Mouse (Mus musculus): ENCODE data around the gene Ocel1. TPM values are rescaled to one million over a fixed set of nuclear protein-coding genes. Genes with fewer than 3 reads are reported as not detected.

Ocel1 gene
- polyA plus RNA-seq (2017; shearing (Covaris generic)): 10 to 100 TPM; 17.6 to 23.5 TPM

DNA sequence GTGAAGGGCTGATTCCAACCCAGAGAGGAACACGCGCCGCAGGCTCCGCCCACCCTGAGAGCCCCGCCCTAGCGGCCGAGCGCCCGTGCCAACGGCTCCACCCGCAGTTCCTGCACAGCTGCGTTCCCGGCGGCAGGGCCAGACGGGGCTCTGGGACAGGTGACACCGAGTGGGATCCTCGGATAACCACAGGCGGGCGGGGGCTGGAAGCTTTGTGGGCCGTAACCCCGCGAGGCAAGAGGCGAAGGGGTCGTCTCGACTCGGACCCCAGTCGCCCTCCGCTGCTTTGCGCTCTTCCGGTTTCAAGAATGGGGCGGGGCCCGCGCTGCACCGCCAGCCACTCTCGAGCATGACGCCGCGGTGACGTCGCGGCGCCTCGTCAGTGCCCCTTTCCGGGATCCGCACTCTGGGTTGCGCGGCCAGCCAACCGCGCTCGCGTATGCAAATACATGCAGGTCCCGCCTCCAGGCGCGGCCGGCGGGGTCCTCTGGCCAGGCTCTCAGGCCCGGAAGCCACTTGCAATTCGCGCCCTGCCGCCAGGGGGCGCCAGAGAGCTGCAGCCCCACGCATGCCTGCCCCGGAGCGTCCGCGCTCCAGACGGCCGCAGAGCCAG is at the start of gene Ocel1:
Gene Ocel1 (plus strand): TSS at position 63 of the 613 bp plus-strand sequence.

DNA sequence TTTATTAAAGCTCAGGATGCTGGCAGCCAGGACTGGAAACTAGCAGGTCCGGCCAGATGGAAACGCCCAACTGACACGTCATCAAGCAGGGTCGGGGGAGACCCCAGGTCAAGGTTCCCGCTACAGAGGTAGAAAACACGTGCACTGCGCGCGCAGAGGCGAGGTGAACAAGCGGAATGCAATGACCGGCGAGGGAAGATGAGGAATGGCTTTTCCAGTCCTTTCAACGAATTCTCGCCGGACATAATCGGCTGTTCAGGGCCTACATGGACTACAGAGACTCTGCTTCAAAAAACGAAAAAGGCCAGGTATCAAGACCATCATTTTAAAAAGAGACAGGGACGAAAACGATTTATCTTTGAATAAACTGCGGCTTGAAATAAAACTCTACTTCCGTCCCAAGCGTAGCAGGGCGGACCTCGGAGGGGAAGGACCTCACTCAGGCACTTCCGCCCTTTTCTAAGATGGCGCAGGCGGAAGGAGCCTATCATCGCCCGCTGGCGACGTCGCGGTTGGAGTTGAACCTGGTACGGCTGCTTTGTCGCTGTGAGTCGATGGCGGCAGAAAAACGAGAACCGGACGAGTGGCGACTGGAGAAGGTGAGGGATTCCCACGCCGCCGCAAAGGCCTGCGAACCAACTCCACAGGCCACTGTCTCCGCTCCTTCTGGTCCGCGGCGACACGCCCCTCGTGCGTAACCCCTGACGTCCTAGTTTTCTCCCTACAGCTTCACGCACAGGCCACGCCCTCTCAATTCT is 4.1 kb upstream of the Ocel1 start, which contains the start of gene Use1:
Gene Use1 (plus strand): TSS at position 78 of the 758 bp plus-strand sequence.

DNA sequence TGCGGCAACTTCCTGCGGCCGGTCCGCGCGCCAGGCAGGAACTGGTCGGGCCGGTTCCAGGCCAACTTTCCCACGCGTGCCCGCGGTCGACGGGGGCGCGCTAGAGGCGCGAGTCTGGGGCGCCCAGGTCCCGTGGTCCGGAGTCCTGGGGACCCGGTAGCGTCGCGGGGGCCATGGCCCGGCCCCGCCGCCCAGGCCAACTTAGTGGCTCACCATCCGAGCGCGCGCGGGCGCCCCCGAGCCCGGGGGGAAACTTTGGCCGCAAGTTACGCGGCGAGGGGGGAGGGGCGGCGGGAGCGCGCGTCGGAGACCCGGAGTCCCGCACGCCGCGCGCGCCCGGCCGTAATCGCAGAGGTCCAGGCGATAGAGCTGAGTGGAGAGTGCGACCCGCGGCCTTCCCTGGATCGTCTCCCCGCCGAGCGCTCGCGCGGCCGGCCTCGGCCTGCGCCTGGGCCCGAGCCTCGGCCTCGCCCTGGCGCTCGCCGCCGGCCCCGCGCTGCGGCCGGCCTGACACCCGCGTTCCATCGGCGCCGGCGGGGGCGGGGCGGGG is 10.4 kb downstream of the Ocel1 start, which contains the start of gene Nr2f6:
Gene Nr2f6 (minus strand): TSS at position 540 of the 550 bp plus-strand sequence.

DNA sequence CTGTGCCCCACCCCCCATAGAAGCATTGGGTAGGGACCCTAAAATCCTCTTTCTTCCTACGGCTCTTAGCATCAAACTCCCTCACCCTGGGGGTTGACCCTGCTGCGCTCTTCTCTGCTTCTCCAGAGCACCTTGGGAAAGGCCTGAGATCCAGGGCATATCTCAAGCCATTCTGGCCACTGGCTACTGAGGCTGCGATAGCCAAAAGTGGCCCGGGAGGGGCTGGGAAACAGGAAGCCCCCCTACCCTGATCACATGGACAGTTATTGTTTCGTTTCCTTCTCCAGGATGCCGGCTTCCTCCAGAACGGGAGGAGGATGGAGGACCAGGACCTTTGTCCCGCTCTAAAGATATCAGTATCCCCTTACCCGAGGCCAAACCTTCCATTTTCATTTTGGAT is 24.5 kb downstream of the Ocel1 start, which contains the start of gene Ushbp1:
Gene Ushbp1 (minus strand): TSS at position 174 of the 400 bp plus-strand sequence.

DNA sequence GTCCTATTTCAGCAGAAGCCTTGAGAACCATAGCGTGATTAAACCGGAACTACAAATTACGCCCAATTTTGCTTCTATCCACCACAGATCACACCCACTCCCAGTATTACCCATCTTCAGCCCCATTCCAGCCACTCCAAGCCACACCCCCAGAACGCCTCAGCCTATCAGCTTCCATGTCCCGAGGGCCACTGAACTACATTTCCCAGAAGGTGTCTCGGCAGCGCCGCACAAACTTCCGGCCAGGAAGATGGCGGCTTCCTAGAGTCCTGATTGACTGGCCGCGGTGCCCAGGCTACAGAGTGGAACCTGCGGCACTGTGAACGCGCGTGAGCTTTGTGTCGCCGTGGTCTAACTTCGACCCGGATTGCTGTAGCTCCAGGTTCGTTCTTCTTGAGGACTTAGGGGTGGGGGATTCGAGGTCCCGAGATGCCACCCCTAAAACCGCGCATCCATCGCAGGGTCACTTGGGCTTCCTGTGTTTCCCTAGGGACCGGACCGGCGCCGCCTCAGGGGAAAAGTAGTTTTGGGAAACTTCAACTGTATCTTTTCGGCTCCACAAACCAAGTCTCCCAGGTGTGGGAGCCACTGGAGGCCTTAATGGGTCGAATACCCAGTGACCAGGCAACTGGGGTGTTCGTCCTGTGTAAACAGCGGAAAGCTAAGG is 25.7 kb downstream of the Ocel1 start, which contains the start of gene Babam1:
Gene Babam1 (plus strand): TSS at position 223 of the 667 bp plus-strand sequence.

DNA sequence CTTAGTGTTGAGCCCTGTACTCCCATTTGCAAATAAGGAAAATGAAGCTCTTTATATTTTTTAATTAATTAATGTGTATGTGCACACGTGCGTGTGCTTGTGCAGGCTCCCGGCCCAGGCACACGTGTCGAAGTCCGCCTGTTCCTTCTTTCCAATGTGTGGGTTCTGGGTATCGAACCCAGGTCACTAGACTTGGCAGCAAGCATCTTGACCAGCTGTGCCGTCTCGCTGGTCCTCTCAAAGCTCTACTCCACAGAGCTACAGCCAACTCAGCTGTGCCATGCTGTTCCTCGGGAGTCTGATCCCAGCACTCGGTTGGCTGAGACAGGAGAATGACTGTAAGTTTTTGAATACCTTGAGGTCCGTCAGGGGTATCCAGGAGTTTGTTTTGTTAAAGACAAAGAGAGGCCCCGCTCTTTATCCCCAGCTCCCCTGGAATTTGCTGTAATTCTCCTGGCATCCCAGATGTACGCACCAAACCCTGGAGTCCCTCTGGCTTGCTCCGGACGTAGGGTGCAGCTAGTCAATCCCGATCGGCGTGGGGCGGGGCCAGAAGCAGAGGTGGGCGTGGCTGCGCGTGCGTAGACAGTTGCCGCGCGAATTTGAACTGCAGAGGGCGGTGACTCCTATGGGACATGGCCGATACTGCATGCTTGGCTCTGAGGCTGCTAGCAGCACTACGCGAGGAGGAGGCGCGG is 34.5 kb downstream of the Ocel1 start, which contains the start of gene Ankle1:
Gene Ankle1 (plus strand): TSS at position 610 of the 698 bp plus-strand sequence.

Other genes with a start within 250 kb of the Ocel1 start
- 10 to 100 TPM; 56.5 to 66.5 TPM for gene Myo9b, start 98.6 kb upstream of the Ocel1 start, polyA plus RNA-seq (2017; shearing (Covaris generic))
- gene Haus8, start 98.4 kb upstream of the Ocel1 start, polyA plus RNA-seq (2017; shearing (Covaris generic)): 10 to 100 TPM; 27.6 to 28.7 TPM
- 100 to 1,000 TPM; 143 to 150 TPM for gene Use1, start 4.5 kb upstream of the Ocel1 start, polyA plus RNA-seq (2017; shearing (Covaris generic))
- 10 to 100 TPM in 1 of 2 experiments, 1 to 10 TPM in 1; 6.9 to 14.3 TPM for gene Nr2f6, start 10.7 kb downstream of the Ocel1 start, polyA plus RNA-seq (2017; shearing (Covaris generic))
- gene Ushbp1, start 24.5 kb downstream of the Ocel1 start, polyA plus RNA-seq (2017; shearing (Covaris generic)): under 1 TPM; 0.05 to 0.26 TPM
- gene Babam1, start 25.6 kb downstream of the Ocel1 start, polyA plus RNA-seq (2017; shearing (Covaris generic)): 100 to 1,000 TPM; 104 to 108 TPM
- 1 to 10 TPM in 1 of 2 experiments, under 1 TPM in 1; 0.12 to 2.2 TPM for gene Ankle1, start 34.7 kb downstream of the Ocel1 start, polyA plus RNA-seq (2017; shearing (Covaris generic))
- 100 to 1,000 TPM; 123 to 182 TPM for gene Abhd8, start 92.4 kb downstream of the Ocel1 start, polyA plus RNA-seq (2017; shearing (Covaris generic))
- 10 to 100 TPM; 60.4 to 63.2 TPM for gene Mrpl34, start 93.7 kb downstream of the Ocel1 start, polyA plus RNA-seq (2017; shearing (Covaris generic))
- 100 to 1,000 TPM in 1 of 2 experiments, 10 to 100 TPM in 1; 83.3 to 115 TPM for gene Dda1, start 97.9 kb downstream of the Ocel1 start, polyA plus RNA-seq (2017; shearing (Covaris generic))
- gene Ano8, start 114.7 kb downstream of the Ocel1 start, polyA plus RNA-seq (2017; shearing (Covaris generic)): 10 to 100 TPM; 15.7 to 26.6 TPM
- gene Gtpbp3, start 116.8 kb downstream of the Ocel1 start, polyA plus RNA-seq (2017; shearing (Covaris generic)): 1 to 10 TPM; 8.7 to 9.3 TPM
- gene Plvap, start 140.5 kb downstream of the Ocel1 start, polyA plus RNA-seq (2017; shearing (Covaris generic)): under 1 TPM in 1 of 2 experiments, not detected in 1; 0.20 TPM
- gene Ccdc194, start 154.4 kb downstream of the Ocel1 start, polyA plus RNA-seq (2017; shearing (Covaris generic)): 1 to 10 TPM in 1 of 2 experiments, under 1 TPM in 1; 0.36 to 1.0 TPM
- 100 to 1,000 TPM; 106 to 121 TPM for gene Bst2, start 166.2 kb downstream of the Ocel1 start, polyA plus RNA-seq (2017; shearing (Covaris generic))
- 10 to 100 TPM; 98.2 to 98.4 TPM for gene Mvb12a, start 171.6 kb downstream of the Ocel1 start, polyA plus RNA-seq (2017; shearing (Covaris generic))
- 1 to 10 TPM; 2.2 to 2.7 TPM for gene Tmem221, start 187.6 kb downstream of the Ocel1 start, polyA plus RNA-seq (2017; shearing (Covaris generic))
- 1 to 10 TPM in 1 of 2 experiments, under 1 TPM in 1; 0.18 to 3.6 TPM for gene Nxnl1, start 195.3 kb downstream of the Ocel1 start, polyA plus RNA-seq (2017; shearing (Covaris generic))
- gene Slc27a1, start 197.6 kb downstream of the Ocel1 start, polyA plus RNA-seq (2017; shearing (Covaris generic)): 10 to 100 TPM; 11.2 to 19.8 TPM
- gene Pgls, start 220.9 kb downstream of the Ocel1 start, polyA plus RNA-seq (2017; shearing (Covaris generic)): 100 to 1,000 TPM in 1 of 2 experiments, 10 to 100 TPM in 1; 89.3 to 117 TPM
- gene Fam129c, start 226.3 kb downstream of the Ocel1 start, polyA plus RNA-seq (2017; shearing (Covaris generic)): 10 to 100 TPM in 1 of 2 experiments, 1 to 10 TPM in 1; 7.0 to 10.3 TPM
- 10 to 100 TPM; 33.6 to 41.0 TPM for gene Colgalt1, start 239.7 kb downstream of the Ocel1 start, polyA plus RNA-seq (2017; shearing (Covaris generic))

All from inflammation-experienced regulatory T-cells (primary cell).